Mouse (Mus musculus) Patski (cell line): ENCODE data around the gene Sptb. TPM values are rescaled to one million over a fixed set of nuclear protein-coding genes. Genes with fewer than 3 reads are reported as not detected.

Experiments
- ATAC-seq: fragments of 100-300 bp; one replicate; pipeline ENCODE4 v1.8.0; 2021
- CTCF ChIA-PET: fragments of 350-600 bp; sonication (Branson Sonifier 250); formaldehyde crosslinking; loops from one replicate; lab custom pipeline; 2022; ENCODE audit warnings: inconsistent platforms; lab: Charles Lee
- POLR2A ChIA-PET: fragments of 350-600 bp; sonication (Branson Sonifier 250); formaldehyde crosslinking; loops from one replicate; lab custom pipeline; 2022; ENCODE audit warnings: antibody characterized with exemption, inconsistent platforms; lab: Charles Lee
- DNase-seq: peaks from one replicate; pipeline ENCODE4 v3.0.0-alpha.2; 2011; ENCODE audit warnings: low read depth, low spot score
- H3K27me3 ChIP-seq: fragments of 371-371 bp; one replicate; pipeline ENCODE4 v1.5.1; 2021
- CTCF ChIP-seq: fragments of 100-300 bp; IDR thresholded peaks from one replicate; pipeline ENCODE4 v1.5.1; 2021
- in situ Hi-C: fragments of 300-500 bp; cut with MboI; formaldehyde crosslinking; loops from 3 replicates; pipeline ENCODE4 v1.11.1; 2018; ENCODE audit warnings: low pct_unique_long_range_greater_than_20kb, mixed read lengths
- polyA plus RNA-seq: library from polyadenylated mRNA; unstranded; gene quantifications from one replicate; pipeline ENCODE4 v1.2.3, GENCODE M21; 2021

The Sptb gene
- polyA plus RNA-seq, 1 experiment from 2014 or later = 0.81 TPM

- CTCF ChIA-PET = interaction anchor here (1.0 to 1.5 kb wide), 4 partner anchors 11 to 111 kb away, joined by 3 to 5 read pairs (median 4); no protein-coding TSS in a partner anchor
- no peak for DNase-seq
- POLR2A ChIA-PET = interaction anchor here (1.1 kb wide), 1 partner anchor 59 kb away, joined by 5 read pairs; no protein-coding TSS in a partner anchor
- no peak for TF ChIP-seq CTCF
- no peak for ATAC-seq
- in situ Hi-C loops = loop anchor here (5.0 to 10.0 kb wide), 2 partner anchors 96 to 228 kb away; partner anchors contain the start of gene Zbtb25
- H3K27me3 ChIP-seq = no peaks in the 10 kb centered on the region
Observed at GRCm38 (mm10) chr12:76593254-76593653, 117.1 kb downstream of the Sptb start.

- no peaks in the 10 kb centered on the region for H3K27me3 ChIP-seq
- no peak for DNase-seq
- no peak for ATAC-seq
- POLR2A ChIA-PET = no interaction called here
- in situ Hi-C loops = loop anchor here (5.0 to 10.0 kb wide), 2 partner anchors 95 to 227 kb away; partner anchors contain the start of gene Zbtb25
- no peak for TF ChIP-seq CTCF
- CTCF ChIA-PET = interaction anchor here (0.6 to 1.5 kb wide), 8 partner anchors 10 to 96 kb away, joined by 3 to 6 read pairs (median 3); no protein-coding TSS in a partner anchor
Observed at GRCm38 (mm10) chr12:76592213-76592612, 118.1 kb downstream of the Sptb start.

GRCm38 (mm10) chr12:76591037-76591436 lies 119.3 kb downstream of the Sptb start:
- no peak for TF ChIP-seq CTCF
- no peaks in the 10 kb centered on the region for H3K27me3 ChIP-seq
- POLR2A ChIA-PET = no interaction called here
- no peak for ATAC-seq
- CTCF ChIA-PET = interaction anchor here (1.0 to 1.5 kb wide), 3 partner anchors 13 to 17 kb away, joined by 3 to 6 read pairs (median 4); no protein-coding TSS in a partner anchor
- DNase-seq = no peak
- in situ Hi-C loops = loop anchor here (5.0 to 10.0 kb wide), 2 partner anchors 94 to 226 kb away; partner anchors contain the start of gene Zbtb25

- DNase-seq (no peak), ATAC-seq (no peak)
- ChIA-PET POLR2A (interaction anchor here (1.2 kb wide), 1 partner anchor 94 kb away, joined by 4 read pairs; no protein-coding TSS in a partner anchor), CTCF (interaction anchor here (1.2 to 1.4 kb wide), 2 partner anchors 12 to 80 kb away, joined by 4 read pairs; no protein-coding TSS in a partner anchor)
- no peak for TF ChIP-seq CTCF
- no peaks in the 10 kb centered on the region for H3K27me3 ChIP-seq
- in situ Hi-C loops = no loop called here
Observed at GRCm38 (mm10) chr12:76589531-76589930, 120.8 kb downstream of the Sptb start.

GRCm38 (mm10) chr12:76587357-76587756 lies 123.0 kb downstream of the Sptb start:
- no peaks in the 10 kb centered on the region for H3K27me3 ChIP-seq
- CTCF ChIA-PET = no interaction called here
- TF ChIP-seq CTCF = no peak
- no peak for DNase-seq
- POLR2A ChIA-PET = no interaction called here
- in situ Hi-C loops = no loop called here
- ATAC-seq = no peak

- H3K27me3 ChIP-seq = no peaks in the 10 kb centered on the region
- TF ChIP-seq CTCF = no peak
- ATAC-seq (no peak), DNase-seq (no peak)
- POLR2A ChIA-PET = no interaction called here
- CTCF ChIA-PET = no interaction called here
- in situ Hi-C loops = no loop called here
Observed at GRCm38 (mm10) chr12:76585028-76585427, 125.3 kb downstream of the Sptb start.

- TF ChIP-seq CTCF = no peak
- no peaks in the 10 kb centered on the region for H3K27me3 ChIP-seq
- POLR2A ChIA-PET = no interaction called here
- no peak for ATAC-seq
- DNase-seq = no peak
- in situ Hi-C loops = no loop called here
- CTCF ChIA-PET = interaction anchor here (1.3 kb wide), 1 partner anchor 13 kb away, joined by 3 read pairs; no protein-coding TSS in a partner anchor
Observed at GRCm38 (mm10) chr12:76583454-76583853, 126.9 kb downstream of the Sptb start.

- DNase-seq (no peak), ATAC-seq (no peak)
- H3K27me3 ChIP-seq = no peaks in the 10 kb centered on the region
- ChIA-PET POLR2A (no interaction called here), CTCF (interaction anchor here (1.3 kb wide), 1 partner anchor 14 kb away, joined by 3 read pairs; no protein-coding TSS in a partner anchor)
- TF ChIP-seq CTCF = no peak
- in situ Hi-C loops = no loop called here
Observed at GRCm38 (mm10) chr12:76582841-76583240, 127.5 kb downstream of the Sptb start.

- in situ Hi-C loops = no loop called here
- DNase-seq (no peak), ATAC-seq (peak; percentile 31)
- POLR2A ChIA-PET = no interaction called here
- CTCF ChIA-PET = interaction anchor here (0.8 to 1.8 kb wide), 4 partner anchors 10 to 86 kb away, joined by 3 to 8 read pairs (median 4); no protein-coding TSS in a partner anchor
- H3K27me3 ChIP-seq = no peaks in the 10 kb centered on the region
- no peak for TF ChIP-seq CTCF
Observed at GRCm38 (mm10) chr12:76582139-76582538, 128.2 kb downstream of the Sptb start.

- H3K27me3 ChIP-seq = no peaks in the 10 kb centered on the region
- DNase-seq (no peak), ATAC-seq (no peak)
- TF ChIP-seq CTCF = no peak
- in situ Hi-C loops = no loop called here
- CTCF ChIA-PET = no interaction called here
- POLR2A ChIA-PET = no interaction called here
Observed at GRCm38 (mm10) chr12:76579806-76580205, 130.5 kb downstream of the Sptb start.

- in situ Hi-C loops = no loop called here
- DNase-seq = no peak
- ChIA-PET POLR2A (no interaction called here), CTCF (interaction anchor here (1.6 kb wide), 1 partner anchor 13 kb away, joined by 3 read pairs; no protein-coding TSS in a partner anchor)
- TF ChIP-seq CTCF = no peak
- no peaks in the 10 kb centered on the region for H3K27me3 ChIP-seq
- no peak for ATAC-seq
Observed at GRCm38 (mm10) chr12:76578465-76578864, 131.9 kb downstream of the Sptb start.
